In genomic region chr11:120237166-120238131, GRCm38 (mm10) we compare ENCODE assay signal across 7 mouse cellular contexts. TPM values are rescaled to one million over a fixed set of nuclear protein-coding genes. Genes with fewer than 3 reads are reported as not detected.
DNase-seq lines count a peak whose midpoint lies in the region; ATAC-seq and TF ChIP-seq lines count a peak whose summit lies in the region.

No protein-coding gene starts in this region.

- H3K79me3 ChIP-seq in C2C12 (ENCODE audit: low read depth), result peaks cover 80% of the 10 kb centered on the region

- peak; percentile 7 for TF ChIP-seq CTCF in C2C12 (IDR thresholded peaks at IDR 0.05; ENCODE audit: control insufficient read depth, insufficient read depth, insufficient read length)
- no peak for TF ChIP-seq CTCF in heart, postnatal 0 days (IDR thresholded peaks at IDR 0.05; ENCODE audit: low read depth)

- WGBS in heart, postnatal 0 days, result 1% methylated on average over 89 of the region's 89 CpGs
- WGBS in stomach, embryonic 15.5 days, result under 1% methylated on average over 89 of the region's 89 CpGs

- H3K9ac ChIP-seq in heart, postnatal 0 days (replicated peaks; ENCODE audit: low read depth, low read length), result peak overlapping the region; percentile 97
- peak overlapping the region; percentile 83 for H3K9ac ChIP-seq in stomach, embryonic 15.5 days

- peaks cover 97% of the 10 kb centered on the region for H3K79me2 ChIP-seq in C2C12 (ENCODE audit: control insufficient read depth, insufficient read depth)

- no peak for ATAC-seq in heart, postnatal 0 days (ENCODE audit: insufficient read depth, low read depth)
- ATAC-seq in megakaryocyte progenitor cell, adult 5-6 weeks (replicated peaks; ENCODE audit: poor library complexity), result peak; percentile 10; the same call in 1 of the 2 replicates
- ATAC-seq in stomach, embryonic 15.5 days (ENCODE audit: insufficient read depth, low FRiP score, low read depth), result no peak

- peak overlapping the region; percentile 97 for H3K4me2 ChIP-seq in heart, postnatal 0 days (ENCODE audit: low read depth, low read length)
- peak overlapping the region; percentile 94 for H3K4me2 ChIP-seq in stomach, embryonic 15.5 days

- H3K4me1 ChIP-seq in heart, postnatal 0 days (ENCODE audit: control insufficient read depth, insufficient read depth), result peaks cover 41% of the 10 kb centered on the region
- H3K4me1 ChIP-seq in stomach, embryonic 15.5 days, result peaks cover 36% of the 10 kb centered on the region

- H3K27me3 ChIP-seq in C2C12 (ENCODE audit: control insufficient read depth, insufficient read depth, insufficient read length), result no peaks in the 10 kb centered on the region
- no peaks in the 10 kb centered on the region for H3K27me3 ChIP-seq in heart, postnatal 0 days (ENCODE audit: control insufficient read depth, insufficient read depth, low read length)
- H3K27me3 ChIP-seq in stomach, embryonic 15.5 days (replicated peaks), result no peaks in the 10 kb centered on the region

- H3K4me3 ChIP-seq in C2C12 (ENCODE audit: insufficient read depth, poor library complexity, severe bottlenecking), result peak overlapping the region; percentile 71
- H3K4me3 ChIP-seq in heart, postnatal 0 days (ENCODE audit: low read depth, low read length), result peak overlapping the region; percentile 85
- peak overlapping the region; percentile 55 for H3K4me3 ChIP-seq in stomach, embryonic 15.5 days (replicated peaks)

- no peaks in the 10 kb centered on the region for H3K9me3 ChIP-seq in heart, postnatal 0 days (replicated peaks; ENCODE audit: control insufficient read depth, low read length)
- H3K9me3 ChIP-seq in stomach, embryonic 15.5 days, result no peaks in the 10 kb centered on the region

- H3K36me3 ChIP-seq in C2C12 (ENCODE audit: control insufficient read depth, insufficient read depth), result no peaks in the 10 kb centered on the region
- no peaks in the 10 kb centered on the region for H3K36me3 ChIP-seq in heart, postnatal 0 days (replicated peaks; ENCODE audit: control insufficient read depth, insufficient read depth, low read length)
- H3K36me3 ChIP-seq in stomach, embryonic 15.5 days, result no peaks in the 10 kb centered on the region

- DNase-seq in MN1 (ENCODE audit: low spot score), result peak; percentile 82
- peak; percentile 76 for DNase-seq in embryo, embryonic 9.5 days (ENCODE audit: extremely low spot score)
- no peak for DNase-seq in heart, postnatal 0 days (ENCODE audit: low spot score)
- DNase-seq in kidney, postnatal 25 days, result peak; percentile 69 to 79

- H3K27ac ChIP-seq in heart, postnatal 0 days (ENCODE audit: low read depth), result peak overlapping the region; percentile 90
- H3K27ac ChIP-seq in stomach, embryonic 15.5 days, result peak overlapping the region; percentile 86

- peak overlapping the region; percentile 82 for H3ac ChIP-seq in C2C12 (ENCODE audit: control insufficient read depth, insufficient read length, low read depth)

- no peak for TF ChIP-seq EP300 in heart, postnatal 0 days (IDR thresholded peaks at IDR 0.05; ENCODE audit: low read depth)

TF ChIP-seq in C2C12, 6 proteins besides CTCF, POLR2A, EP300 and RAD21:
- TF ChIP-seq USF1 (IDR thresholded peaks at IDR 0.05; ENCODE audit: low read depth) (no peak), MYOD1 (IDR thresholded peaks at IDR 0.05; ENCODE audit: control insufficient read depth, insufficient read length, low read depth) (no peak), FOSL1 (IDR thresholded peaks at IDR 0.05; ENCODE audit: insufficient read depth, low read length, poor library complexity, severe bottlenecking) (no peak), MYOG (IDR thresholded peaks at IDR 0.05; ENCODE audit: control insufficient read depth, extremely low read depth, insufficient read length) (no peak)

RNA-seq across cellular contexts. Expression of gene Bahcc1, which starts 4.7 kb away (rescaled TPM):
- polyA plus RNA-seq in C2C12 (2012; fragmentation: generic; extraction: Trizol), result 10.8 TPM
- 12.2 and 13.1 TPM in 2 replicates for total RNA-seq in heart, postnatal 0 days (2014; rRNA removed; ENCODE audit: low replicate concordance)
- polyA plus RNA-seq in heart, postnatal 0 days (2015; fragmentation: Nextera tagmentation; extraction: Ambion mirVana), result 2.8 and 3.5 TPM in 2 replicates
- total RNA-seq in megakaryocyte progenitor cell, adult 5-6 weeks (2015), result 12.1 and 17.2 TPM in 2 replicates
- 3.9 and 5.4 TPM in 2 replicates for total RNA-seq in megakaryocyte progenitor cell, adult 5-6 weeks (2017)
- polyA plus RNA-seq in stomach, embryonic 15.5 days (2015; fragmentation: Nextera tagmentation; extraction: Ambion mirVana), result 7.2 and 7.9 TPM in 2 replicates
